Mouse (Mus musculus) thymus, adult 2 months (tissue): ENCODE data around the gene Ammecr1. TPM values are rescaled to one million over a fixed set of nuclear protein-coding genes. Genes with fewer than 3 reads are reported as not detected.

Experiments used
- DNase-seq: peaks from one replicate; pipeline ENCODE4 v3.0.0; 2021
- H3K27ac ChIP-seq: fragments of 200-500 bp; 2 replicates; pipeline ENCODE4 v1.5.1; 2012; ENCODE audit warnings: low read length, control low read depth; ENCODE audit not compliant: control insufficient read depth, insufficient read depth
- H3K27me3 ChIP-seq: fragments of 200-500 bp; 2 replicates; pipeline ENCODE4 v1.6.1; 2012; ENCODE audit warnings: mild to moderate bottlenecking, low read length, moderate library complexity, mixed read lengths; ENCODE audit not compliant: control insufficient read depth, insufficient read depth
- H3K36me3 ChIP-seq: fragments of 200-500 bp; 2 replicates; pipeline ENCODE4 v1.6.1; 2012; ENCODE audit warnings: mild to moderate bottlenecking, low read length, moderate library complexity; ENCODE audit not compliant: control insufficient read depth, insufficient read depth
- H3K4me1 ChIP-seq: fragments of 200-500 bp; replicated peaks from 2 replicates; pipeline ENCODE4 v1.6.1; 2012; ENCODE audit warnings: low read length; ENCODE audit not compliant: control insufficient read depth, insufficient read depth
- H3K4me3 ChIP-seq: fragments of 200-500 bp; 2 replicates; pipeline ENCODE4 v1.5.1; 2012; ENCODE audit warnings: mild to moderate bottlenecking, low read length, control low read depth, moderate library complexity; ENCODE audit not compliant: control insufficient read depth, insufficient read depth
- CTCF ChIP-seq: fragments of 200-500 bp; IDR thresholded peaks from 2 replicates; pipeline ENCODE4 v1.5.1; 2012; ENCODE audit warnings: mild to moderate bottlenecking, control low read depth, low read length, moderate library complexity, borderline replicate concordance; ENCODE audit not compliant: control insufficient read depth, poor library complexity, insufficient read depth; ENCODE audit errors: extremely low read depth
- POLR2A ChIP-seq: fragments of 200-500 bp; IDR thresholded peaks from 2 replicates; pipeline ENCODE4 v1.6.1; 2012; ENCODE audit warnings: mild to moderate bottlenecking, low read length, control low read depth, moderate library complexity; ENCODE audit not compliant: control insufficient read depth, poor library complexity, insufficient read depth; ENCODE audit errors: extremely low read depth
- WGBS: fragments of 180-500 bp; shearing (Covaris S2); methylation state at CpG from one replicate; pipeline ENCODE4 v1.1.7; 2018; 5-methylcytosine and 5-hydroxymethylcytosine counted together
- polyA plus RNA-seq: library from polyadenylated mRNA; depleted of rRNA; stranded (reverse); fragments of >200 nt; gene quantifications from 2 replicates; pipeline ENCODE4 v1.2.3, GENCODE M21; 2012

Ammecr1 gene
- polyA plus RNA-seq, 1 experiment = 2.4 TPM

DNA sequence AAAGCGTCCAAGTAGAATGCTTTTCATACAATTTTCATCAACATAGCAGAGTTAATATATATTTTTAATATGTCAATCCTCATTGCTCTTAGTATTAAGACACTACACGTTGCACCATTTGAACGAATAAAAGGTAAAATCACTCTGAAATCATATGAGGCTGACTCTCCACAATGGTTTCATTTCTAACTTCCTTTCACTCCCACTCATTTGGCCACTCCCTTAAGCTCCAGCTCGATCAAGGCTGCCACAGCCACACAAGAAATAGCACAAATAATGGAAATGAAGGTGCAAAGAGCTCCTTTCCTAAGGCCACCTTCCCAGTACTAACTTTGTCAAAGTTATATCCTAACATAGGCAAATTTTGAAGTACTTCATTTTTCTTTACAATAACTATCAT lies 38.1 kb downstream of the Ammecr1 start:
- no peak for DNase-seq
- no peak overlapping the region for H3K27ac ChIP-seq
- H3K4me1 ChIP-seq = no peaks in the 10 kb centered on the region
- TF ChIP-seq POLR2A (no peak), CTCF (no peak)
- no peaks in the 10 kb centered on the region for H3K27me3 ChIP-seq
- no peaks in the 10 kb centered on the region for H3K36me3 ChIP-seq
- H3K4me3 ChIP-seq = no peak overlapping the region
- WGBS = 52% methylated on average over 4 of the region's 4 CpGs

DNA sequence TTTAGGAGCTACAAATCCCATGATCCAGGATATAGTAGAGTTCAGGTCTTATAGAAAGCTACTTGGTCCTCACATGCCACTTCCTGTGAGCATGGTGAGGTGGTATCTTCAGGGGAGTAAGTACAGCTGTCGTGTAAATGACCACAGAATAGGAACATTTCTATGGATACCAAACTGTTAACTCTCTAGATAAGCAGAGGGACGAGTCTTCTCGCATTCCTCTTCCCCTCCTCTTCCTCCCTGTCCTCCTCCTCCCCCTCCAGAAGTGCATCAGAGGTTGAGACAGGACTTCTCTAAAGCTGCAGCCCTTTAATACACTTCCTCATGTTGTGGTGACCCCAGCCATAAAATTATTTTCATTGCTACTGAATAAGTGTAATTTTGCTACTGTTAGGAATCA lies 49.1 kb downstream of the Ammecr1 start:
- Histone ChIP-seq H3K27me3 (no peaks in the 10 kb centered on the region), H3K27ac (no peak overlapping the region), H3K4me3 (no peak overlapping the region), H3K4me1 (0 out of 2 replicates have a peak, but pooled peaks cover 2% of the 10 kb centered on the region), H3K36me3 (no peaks in the 10 kb centered on the region)
- 22% methylated on average over 3 of the region's 3 CpGs for WGBS
- TF ChIP-seq POLR2A (no peak), CTCF (no peak)
- no peak for DNase-seq

DNA sequence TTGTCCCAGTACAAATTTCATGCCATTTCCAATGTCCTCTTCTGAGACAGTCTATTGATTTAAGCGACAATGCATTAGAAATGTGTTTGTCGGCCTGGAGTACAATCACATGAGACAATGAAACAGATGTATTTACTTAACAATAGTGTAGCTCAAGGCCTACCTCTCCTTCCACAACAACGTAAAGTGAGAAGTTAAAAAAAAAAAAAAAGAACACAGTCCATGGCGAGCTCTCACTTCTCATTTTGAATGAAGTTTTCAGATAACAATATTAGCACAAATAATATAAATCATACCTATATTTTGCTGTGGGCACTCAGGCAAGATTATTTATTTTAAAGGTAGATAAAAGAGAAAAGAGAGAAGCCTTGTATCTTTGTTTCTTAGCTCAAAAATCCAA lies 49.8 kb downstream of the Ammecr1 start:
- 87% methylated on average over 4 of the region's 4 CpGs for WGBS
- no peaks in the 10 kb centered on the region for H3K27me3 ChIP-seq

DNA sequence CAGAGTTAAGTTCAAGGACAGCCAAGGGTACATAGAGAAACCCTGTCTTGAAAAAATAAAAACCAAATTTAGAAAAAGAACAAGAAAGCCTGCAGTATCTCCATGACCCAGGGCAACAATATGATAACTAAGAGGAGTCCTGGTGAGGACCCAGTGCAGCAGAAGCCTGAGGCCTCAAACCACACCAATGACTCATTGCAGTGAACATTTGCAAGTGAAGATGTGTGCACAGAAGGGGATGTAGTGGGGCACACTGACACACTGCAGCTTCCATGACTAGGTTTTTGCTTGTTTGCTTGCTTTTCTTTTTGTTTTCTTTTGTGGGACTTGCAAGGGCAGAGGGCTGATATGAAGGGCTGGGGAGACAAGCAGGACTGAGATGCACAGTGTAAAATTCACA lies 52.3 kb downstream of the Ammecr1 start:
- Histone ChIP-seq H3K27ac (no peak overlapping the region), H3K36me3 (no peaks in the 10 kb centered on the region), H3K27me3 (no peaks in the 10 kb centered on the region), H3K4me3 (no peak overlapping the region), H3K4me1 (0 out of 2 replicates have a peak, but pooled peaks cover 2% of the 10 kb centered on the region)
- TF ChIP-seq POLR2A (no peak), CTCF (no peak)
- DNase-seq = no peak

More for the DNA sequence above, 49.8 kb downstream of the Ammecr1 start:
- H3K27ac ChIP-seq = no peak overlapping the region
- DNase-seq = no peak
- H3K36me3 ChIP-seq = no peaks in the 10 kb centered on the region
- H3K4me1 ChIP-seq = 0 out of 2 replicates have a peak, but pooled peaks cover 2% of the 10 kb centered on the region
- no peak for TF ChIP-seq CTCF
- no peak overlapping the region for H3K4me3 ChIP-seq

DNA sequence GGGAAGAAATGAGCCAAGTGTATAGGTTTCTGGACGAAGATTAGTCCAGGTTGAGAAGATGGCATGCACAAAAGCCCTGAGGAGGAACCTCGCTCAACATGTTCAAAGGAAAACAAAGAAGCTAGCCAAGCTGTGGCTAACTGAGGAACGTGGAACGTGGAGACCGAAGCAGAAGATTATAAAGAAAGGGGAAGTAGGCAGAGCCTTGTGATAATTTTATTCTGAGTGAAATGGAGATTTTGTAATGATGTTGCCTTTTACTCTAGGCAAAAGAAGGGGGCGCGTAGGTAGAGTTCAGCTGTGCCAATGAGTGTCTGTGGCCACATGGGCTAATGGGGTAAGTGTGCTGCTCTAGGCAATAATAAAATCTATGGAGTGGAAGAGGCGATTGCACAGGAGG lies 62.7 kb downstream of the Ammecr1 start:
- 28% methylated on average over 8 of the region's 8 CpGs for WGBS
- H3K27ac ChIP-seq = no peak overlapping the region

DNA sequence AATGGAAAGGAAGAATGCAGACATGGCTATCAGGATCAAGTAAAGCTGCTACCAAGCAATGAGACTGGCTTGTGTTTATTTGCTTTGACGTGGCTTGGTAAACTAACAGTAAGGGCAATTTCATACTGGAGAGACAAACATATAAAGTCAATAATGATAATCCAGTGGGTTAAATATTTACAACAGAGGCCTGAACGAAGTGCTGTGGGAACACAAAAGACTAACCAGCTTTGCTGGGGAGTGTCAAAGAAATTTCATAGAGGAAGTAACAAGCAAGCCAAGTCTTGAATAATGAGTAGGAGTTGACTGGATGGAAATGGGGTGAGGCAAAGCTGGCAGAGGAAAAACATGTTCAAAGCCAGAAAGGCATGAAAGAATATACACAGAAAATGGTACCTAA lies 63.9 kb downstream of the Ammecr1 start:
- Histone ChIP-seq H3K27ac (no peak overlapping the region), H3K36me3 (no peaks in the 10 kb centered on the region), H3K27me3 (no peaks in the 10 kb centered on the region), H3K4me3 (no peak overlapping the region), H3K4me1 (no peaks in the 10 kb centered on the region)
- no peak for DNase-seq
- no peak for TF ChIP-seq POLR2A
- no peak for TF ChIP-seq CTCF
- 88% methylated on average over 2 of the region's 2 CpGs for WGBS

More for the DNA sequence above, 62.7 kb downstream of the Ammecr1 start:
- Histone ChIP-seq H3K4me1 (no peaks in the 10 kb centered on the region), H3K27me3 (no peaks in the 10 kb centered on the region), H3K4me3 (no peak overlapping the region), H3K36me3 (no peaks in the 10 kb centered on the region)
- no peak for DNase-seq
- no peak for TF ChIP-seq CTCF

DNA sequence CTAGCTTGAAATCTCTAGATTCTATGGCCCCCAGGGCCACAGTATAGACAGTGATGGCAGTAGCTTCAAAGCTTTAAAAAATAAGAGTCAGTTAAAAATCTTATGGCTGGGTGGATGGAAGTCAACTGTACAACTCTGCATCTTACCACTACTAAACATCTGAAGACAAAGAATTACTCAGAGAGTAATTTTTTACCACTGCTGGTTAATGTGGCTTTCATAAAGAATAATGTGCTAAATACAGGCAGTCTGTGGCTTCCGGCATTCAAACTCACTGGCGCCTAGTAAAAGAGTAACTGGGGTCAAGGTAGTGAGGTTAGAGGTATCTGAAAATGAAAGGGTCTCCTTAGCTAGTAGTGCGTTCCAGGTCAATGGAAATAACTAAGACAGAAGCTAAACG lies 64.6 kb downstream of the Ammecr1 start:
- H3K4me1 ChIP-seq = no peaks in the 10 kb centered on the region
- H3K36me3 ChIP-seq = no peaks in the 10 kb centered on the region
- no peak for DNase-seq
- no peaks in the 10 kb centered on the region for H3K27me3 ChIP-seq
- no peak for TF ChIP-seq POLR2A
- TF ChIP-seq CTCF = no peak
- H3K4me3 ChIP-seq = no peak overlapping the region
- 35% methylated on average over 4 of the region's 4 CpGs for WGBS
- H3K27ac ChIP-seq = no peak overlapping the region
